Mouse (Mus musculus) erythroblast, adult 5-6 weeks (primary cell): ENCODE measurements at regions not wholly inside any gene's neighbourhood (a gene's known extent, or its start where the extent isn't known, plus 50 kb on each side); places are given as distances from the start of the nearest gene placed in this dataset.

Experiments used
- ATAC-seq: replicated peaks from 2 replicates; pipeline ENCODE4 v1.8.0; 2016; ENCODE audit warnings: moderate number of reproducible peaks, mild to moderate bottlenecking, moderate TSS enrichment, inconsistent platforms; ENCODE audit not compliant: poor library complexity, low FRiP score, severe bottlenecking

- ATAC-seq = no peak
Measured at GRCm38 (mm10) chr16:24341736-24342135, 51.6 kb upstream of the Lpp start.

- no peak for ATAC-seq
Measured at GRCm38 (mm10) chr16:24340646-24341045, 52.7 kb upstream of the Lpp start.

GRCm38 (mm10) chr16:24339320-24340265 is 53.7 kb upstream of the Lpp start:
- ATAC-seq = no peak

- no peak for ATAC-seq
Measured at GRCm38 (mm10) chr16:24338404-24338803, 54.9 kb upstream of the Lpp start.

- no peak for ATAC-seq
Measured at GRCm38 (mm10) chr16:24334389-24334788, 58.9 kb upstream of the Lpp start.

- ATAC-seq = no peak
Measured at GRCm38 (mm10) chr16:24331446-24332020, 61.8 kb upstream of the Lpp start.

GRCm38 (mm10) chr16:24326571-24326970 is 66.7 kb upstream of the Lpp start:
- no peak for ATAC-seq

- ATAC-seq = no peak
Measured at GRCm38 (mm10) chr16:24326046-24326445, 67.3 kb upstream of the Lpp start.

- no peak for ATAC-seq
Measured at GRCm38 (mm10) chr16:24324917-24325316, 68.4 kb upstream of the Lpp start.

GRCm38 (mm10) chr16:24318723-24319437 is 74.4 kb upstream of the Lpp start:
- no peak for ATAC-seq

- ATAC-seq = no peak
Measured at GRCm38 (mm10) chr16:24313544-24314326, 79.6 kb upstream of the Lpp start.

- ATAC-seq = no peak
Measured at GRCm38 (mm10) chr16:24305391-24305790, 87.9 kb upstream of the Lpp start.

GRCm38 (mm10) chr16:24296790-24297189 is 96.5 kb upstream of the Lpp start:
- ATAC-seq = no peak

- no peak for ATAC-seq
Measured at GRCm38 (mm10) chr16:24295626-24296440, 97.5 kb upstream of the Lpp start.

GRCm38 (mm10) chr16:24284215-24284614 is 109.1 kb upstream of the Lpp start:
- no peak for ATAC-seq

GRCm38 (mm10) chr16:24282194-24282683 is 111.1 kb upstream of the Lpp start:
- no peak for ATAC-seq

- no peak for ATAC-seq
Measured at GRCm38 (mm10) chr16:24281561-24281960, 111.7 kb upstream of the Lpp start.

- no peak for ATAC-seq
Measured at GRCm38 (mm10) chr16:24277857-24278256, 115.5 kb upstream of the Lpp start.

- no peak for ATAC-seq
Measured at GRCm38 (mm10) chr16:24262701-24263100, 130.6 kb upstream of the Lpp start.
